Mouse (Mus musculus) forelimb bud, embryonic 11.5 days (tissue): Measurements from ENCODE around the gene Phactr4.

Source experiments
- DNase-seq: peaks from one replicate; pipeline ENCODE4 v3.0.0-alpha.2; 2012; ENCODE audit warnings: low read depth, low spot score

Phactr4 gene

GRCm38 (mm10) chr4:132332880-132333279 lies 89.4 kb downstream of the Phactr4 start:
- DNase-seq, result no peak

- no peak for DNase-seq
Observed at GRCm38 (mm10) chr4:132331960-132332359, 90.3 kb downstream of the Phactr4 start.

GRCm38 (mm10) chr4:132329835-132330354 lies 92.4 kb downstream of the Phactr4 start:
- no peak for DNase-seq

GRCm38 (mm10) chr4:132329115-132329834 lies 93.0 kb downstream of the Phactr4 start, which contains the start of gene Trnau1ap:
Gene Trnau1ap, minus strand, starts transcription at chr4:132329538.
- DNase-seq, result peak; percentile 94

- no peak for DNase-seq
Observed at GRCm38 (mm10) chr4:132328391-132328982, 93.8 kb downstream of the Phactr4 start.

- no peak for DNase-seq
Observed at GRCm38 (mm10) chr4:132326481-132326880, 95.8 kb downstream of the Phactr4 start.

GRCm38 (mm10) chr4:132315711-132316110 lies 106.6 kb downstream of the Phactr4 start:
- DNase-seq, result no peak

- no peak for DNase-seq
Observed at GRCm38 (mm10) chr4:132312627-132313026, 109.7 kb downstream of the Phactr4 start.

- DNase-seq, result no peak
Observed at GRCm38 (mm10) chr4:132311801-132312200, 110.5 kb downstream of the Phactr4 start.

- DNase-seq, result no peak
Observed at GRCm38 (mm10) chr4:132311209-132311608, 111.1 kb downstream of the Phactr4 start.

- no peak for DNase-seq
Observed at GRCm38 (mm10) chr4:132309849-132310472, 112.3 kb downstream of the Phactr4 start.

GRCm38 (mm10) chr4:132309140-132309848 lies 113.0 kb downstream of the Phactr4 start:
- no peak for DNase-seq

- DNase-seq, result peak; percentile 92
Observed at GRCm38 (mm10) chr4:132308437-132309139, 113.7 kb downstream of the Phactr4 start.

GRCm38 (mm10) chr4:132306004-132306403 lies 116.3 kb downstream of the Phactr4 start:
- no peak for DNase-seq
